Mouse (Mus musculus): ENCODE measurements at regions not wholly inside any gene's neighbourhood (a gene's known extent, or its start where the extent isn't known, plus 50 kb on each side); places are given as distances from the start of the nearest gene placed in this dataset.

- in situ Hi-C loops (cut with MboI, MseI): no loop called here
Observed at GRCm38 (mm10) chr9:31971801-31972628, 58.8 kb upstream of the Barx2 start.

GRCm38 (mm10) chr9:31972629-31972993 lies 59.3 kb upstream of the Barx2 start:
- in situ Hi-C loops (cut with MboI, MseI): no loop called here

GRCm38 (mm10) chr9:31976191-31976590 lies 62.9 kb upstream of the Barx2 start:
- in situ Hi-C loops (cut with MboI, MseI): no loop called here

GRCm38 (mm10) chr9:31978071-31978470 lies 64.8 kb upstream of the Barx2 start:
- in situ Hi-C loops (cut with MboI, MseI): no loop called here

- in situ Hi-C loops (cut with MboI, MseI): no loop called here
Observed at GRCm38 (mm10) chr9:31979211-31979610, 65.9 kb upstream of the Barx2 start.

- in situ Hi-C loops (cut with MboI, MseI): no loop called here
Observed at GRCm38 (mm10) chr9:31980459-31980858, 67.2 kb upstream of the Barx2 start.

- in situ Hi-C loops (cut with MboI, MseI): no loop called here
Observed at GRCm38 (mm10) chr9:31983759-31984586, 70.7 kb upstream of the Barx2 start.

- in situ Hi-C loops (cut with MboI, MseI): no loop called here
Observed at GRCm38 (mm10) chr9:31988826-31989225, 75.6 kb upstream of the Barx2 start.

GRCm38 (mm10) chr9:31989581-31990360 lies 76.5 kb upstream of the Barx2 start:
- in situ Hi-C loops (cut with MboI, MseI): no loop called here

- in situ Hi-C loops (cut with MboI, MseI): no loop called here
Observed at GRCm38 (mm10) chr9:31990456-31990855, 77.2 kb upstream of the Barx2 start.

- in situ Hi-C loops (cut with MboI, MseI): no loop called here
Observed at GRCm38 (mm10) chr9:31993631-31994601, 80.7 kb upstream of the Barx2 start.

GRCm38 (mm10) chr9:31995101-31995500 lies 81.8 kb upstream of the Barx2 start:
- in situ Hi-C loops (cut with MboI, MseI): no loop called here

GRCm38 (mm10) chr9:31995700-31996099 lies 82.4 kb upstream of the Barx2 start:
- in situ Hi-C loops (cut with MboI, MseI): no loop called here

GRCm38 (mm10) chr9:31996466-31997177 lies 83.4 kb upstream of the Barx2 start:
- in situ Hi-C loops (cut with MboI, MseI): no loop called here

GRCm38 (mm10) chr9:31997178-31998097 lies 84.2 kb upstream of the Barx2 start:
- in situ Hi-C loops (cut with MboI, MseI): no loop called here

GRCm38 (mm10) chr9:31998488-31999280 lies 85.4 kb upstream of the Barx2 start:
- in situ Hi-C loops (cut with MboI, MseI): no loop called here

GRCm38 (mm10) chr9:31999760-32000159 lies 86.5 kb upstream of the Barx2 start:
- in situ Hi-C loops (cut with MboI, MseI): no loop called here

- in situ Hi-C loops (cut with MboI, MseI): no loop called here
Observed at GRCm38 (mm10) chr9:32002924-32003323, 89.7 kb upstream of the Barx2 start.

Data from T-helper 2 cell (primary cell).